Mouse (Mus musculus) ES-Bruce4 (cell line): Measurements from ENCODE around the gene Nmi.

Experiments used
- CTCF ChIP-seq: IDR thresholded peaks from one replicate; pipeline ENCODE4 v1.8.1; 2011; ENCODE audit warnings: low read depth, low read length
- EP300 ChIP-seq: IDR thresholded peaks from 2 replicates; pipeline ENCODE4 v1.6.1; 2011; ENCODE audit warnings: low read depth, low read length; ENCODE audit not compliant: insufficient read depth

DNA sequence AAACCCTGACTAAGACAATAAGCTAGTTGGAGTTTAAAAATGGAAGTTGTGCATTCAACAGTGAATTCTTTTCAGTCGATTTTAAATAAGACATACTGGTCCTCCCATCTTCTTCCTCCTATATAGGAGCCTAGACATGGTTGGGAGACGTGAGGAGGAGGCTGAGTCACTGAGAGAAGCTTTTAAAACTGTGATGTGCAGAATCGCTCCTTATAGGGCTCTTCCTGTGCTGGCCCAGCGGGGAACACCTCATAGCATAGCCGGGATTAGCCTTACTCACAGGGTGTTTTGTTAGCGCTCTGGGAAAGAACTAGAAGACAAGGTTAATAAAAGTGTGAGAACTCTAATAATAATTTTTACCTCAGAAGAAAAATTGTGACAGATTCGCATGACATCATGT is 26.7 kb upstream of the Nmi start:
- TF ChIP-seq EP300 (no peak), CTCF (no peak)
